Mouse (Mus musculus) adrenal gland, adult 18-20 months (tissue): Measurements from ENCODE around the gene Neurl2. TPM values are rescaled to one million over a fixed set of nuclear protein-coding genes. Genes with fewer than 3 reads are reported as not detected.
"Not testable (repeated sequence)": the region's sequence is repeated elsewhere in the genome, so short reads cannot be mapped to it uniquely, and the experiment has no call there.

Experiments
- DNase-seq, 2 experiments: peaks; one replicate each; pipeline ENCODE4 v3.0.0; 2021 to 2022; ENCODE audit warnings: low spot score in 2 of 2
- long read RNA-seq, 2 experiments: library from polyadenylated mRNA; stranded (forward); transcript quantifications; one replicate each; pipeline ENCODE4 v2.0.0; 2021
- total RNA-seq, 2 experiments: library from RNA; stranded (reverse); gene quantifications; 1 replicate in 1 of 2; 2 replicates in 1 of 2; pipeline ENCODE4 v1.2.3; 2021

Neurl2 gene
- 1 to 10 TPM; 1.4 to 1.7 TPM for total RNA-seq
- long read RNA-seq, experiment 1, result 0 reads
- long read RNA-seq, experiment 2, partial matches to known transcripts, result 0 of 3 reads
- long read RNA-seq, experiment 2, other reads (novel, unspliced or antisense), result 0 of 3 reads

DNA sequence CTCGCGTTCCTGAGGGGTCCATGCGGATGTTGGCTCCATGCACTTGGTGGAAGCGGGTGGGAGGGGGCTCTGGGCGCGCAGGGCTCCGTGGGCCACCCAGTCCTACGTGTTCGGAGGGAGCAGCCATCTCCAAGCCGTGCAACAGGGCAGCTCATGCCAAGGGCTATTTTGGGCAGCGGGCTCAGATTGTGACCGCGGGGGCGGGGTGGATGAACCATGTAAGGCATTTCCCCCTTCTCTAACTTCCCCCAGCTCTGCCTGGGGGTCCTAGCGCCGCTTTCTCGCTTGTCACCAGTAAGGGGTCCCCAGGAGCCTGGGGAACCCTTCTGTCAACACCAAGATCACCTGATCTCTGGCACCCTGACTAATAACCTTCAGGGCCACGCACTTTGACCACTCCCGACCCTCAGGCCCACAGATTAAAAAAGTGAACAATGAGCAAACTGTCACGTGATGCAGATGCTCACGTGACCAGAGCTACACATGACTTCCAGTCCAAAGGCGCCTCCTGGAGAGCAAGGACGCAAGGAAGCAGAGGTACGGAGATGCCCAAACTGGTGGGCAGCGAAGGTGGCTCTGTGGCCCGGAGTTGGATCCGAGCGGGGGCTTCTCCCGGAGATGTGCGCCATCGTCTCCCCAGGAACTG, at the start of gene Neurl2:
Gene Neurl2, minus strand, starts transcription at position 143 of the 646 bp plus-strand sequence.
- DNase-seq, result peak; percentile 82 to 83

DNA sequence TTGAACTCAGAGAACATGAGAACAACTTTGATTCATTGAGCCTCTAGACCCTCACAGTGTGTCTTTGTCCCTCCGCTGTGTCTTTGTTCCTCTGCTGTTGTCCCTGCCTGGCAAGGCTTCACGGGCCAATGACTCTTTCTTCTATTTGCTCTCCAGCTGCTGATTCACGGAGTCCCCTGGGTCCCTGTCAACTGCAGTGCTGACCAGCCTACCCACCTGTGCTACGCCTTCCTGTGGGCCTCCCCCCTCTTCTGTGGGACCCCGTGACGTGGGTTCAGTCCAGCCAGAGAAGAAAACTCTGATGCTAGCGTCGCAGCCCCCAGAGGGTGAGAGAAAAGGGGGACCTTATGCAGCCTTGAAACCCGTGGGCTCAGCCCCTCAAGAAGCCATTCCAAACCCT, 49.4 kb upstream of the Neurl2 start:
- DNase-seq, result no peak

DNA sequence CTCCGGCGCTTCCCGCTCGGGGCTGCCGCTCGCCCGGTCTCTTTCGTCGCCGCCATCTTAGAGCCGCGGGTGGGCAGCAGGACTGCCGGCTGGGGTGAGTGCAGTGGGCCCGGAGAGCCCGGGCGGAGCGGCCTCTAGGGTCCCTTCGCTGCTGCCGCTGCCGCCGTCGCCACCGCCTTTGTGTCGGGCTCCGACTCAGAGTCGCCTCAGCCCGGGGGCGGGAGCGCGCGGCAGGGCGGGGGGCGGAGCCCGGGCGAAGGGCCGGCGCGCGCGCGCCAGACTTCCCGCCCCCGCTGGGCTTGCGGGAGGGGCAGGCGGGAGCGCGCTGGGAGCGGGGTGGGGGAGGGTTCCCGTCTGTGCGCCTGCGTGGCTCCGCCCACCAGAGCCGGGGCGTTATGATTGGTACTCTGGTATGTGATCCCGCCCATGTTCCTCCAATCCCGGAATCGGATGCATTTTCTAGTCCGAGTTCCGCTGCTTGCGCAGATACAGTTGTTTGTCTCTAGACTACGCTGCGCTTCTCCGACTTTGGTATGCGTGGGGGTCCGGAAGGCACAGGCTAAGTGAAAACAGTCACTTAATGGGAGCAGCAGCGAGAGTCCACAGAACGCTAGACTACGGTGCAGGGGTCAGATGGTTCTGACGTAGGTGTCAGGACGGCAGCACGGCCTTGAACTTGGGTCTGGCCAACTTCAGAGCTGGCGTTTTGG, 46.5 kb upstream of the Neurl2 start:
- DNase-seq, result peak; percentile 92

DNA sequence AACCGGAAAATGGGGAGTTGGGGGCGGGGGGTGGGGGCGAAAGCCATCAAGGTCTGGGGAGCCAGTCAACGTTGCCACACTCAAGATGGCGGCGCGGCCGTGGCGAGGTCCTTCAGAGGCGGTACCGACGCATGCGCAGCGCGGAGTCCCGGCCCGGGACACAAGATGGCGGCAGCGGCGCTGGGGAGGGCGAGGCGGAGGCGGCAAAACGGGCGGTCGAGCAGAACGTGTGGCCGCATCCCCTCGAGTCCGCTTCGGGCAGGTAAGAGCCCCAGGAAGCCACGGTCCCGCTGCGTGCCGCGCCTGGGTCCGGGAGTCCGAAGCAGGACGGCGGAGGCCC, 45.9 kb upstream of the Neurl2 start, which contains the start of gene Pcif1:
Gene Pcif1, plus strand, starts transcription at position 77 of the 340 bp plus-strand sequence.
- DNase-seq, result peak; percentile 94 to 95

DNA sequence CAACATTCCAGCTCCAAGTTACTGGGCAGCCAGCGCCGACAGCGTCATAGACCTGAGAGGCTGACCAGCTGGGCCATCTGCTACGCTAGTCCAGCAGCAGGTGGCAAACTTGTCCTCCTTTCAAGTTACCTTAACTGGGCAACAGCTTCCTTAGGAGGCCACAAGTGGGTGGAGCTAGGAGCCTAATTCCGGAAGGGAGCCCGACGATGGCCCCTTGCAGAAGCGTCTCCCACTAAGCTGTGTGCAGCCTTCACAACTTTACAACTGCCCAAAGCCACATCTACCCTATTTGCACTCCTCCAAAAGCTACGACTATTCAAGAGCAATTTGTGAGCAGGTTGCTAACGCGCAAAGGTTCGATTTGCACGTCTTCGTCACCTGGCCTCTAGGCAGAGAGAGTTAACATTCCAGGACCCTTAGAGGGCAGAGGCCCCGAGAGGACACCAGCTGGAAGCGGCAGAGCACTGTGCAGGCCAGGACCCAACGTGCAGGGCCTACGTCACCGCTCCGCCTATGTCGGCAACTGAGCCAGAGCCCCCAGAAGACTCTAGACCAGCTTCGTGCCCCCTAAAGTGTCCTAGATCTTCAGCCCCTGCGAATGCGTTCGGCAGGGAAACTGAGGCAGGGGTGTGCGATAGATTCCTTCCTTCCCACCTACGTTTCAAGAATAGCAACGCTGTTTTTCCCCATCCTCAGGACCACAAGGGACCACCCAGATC, 45.4 kb upstream of the Neurl2 start:
- peak; percentile 47 to 49 for DNase-seq

DNA sequence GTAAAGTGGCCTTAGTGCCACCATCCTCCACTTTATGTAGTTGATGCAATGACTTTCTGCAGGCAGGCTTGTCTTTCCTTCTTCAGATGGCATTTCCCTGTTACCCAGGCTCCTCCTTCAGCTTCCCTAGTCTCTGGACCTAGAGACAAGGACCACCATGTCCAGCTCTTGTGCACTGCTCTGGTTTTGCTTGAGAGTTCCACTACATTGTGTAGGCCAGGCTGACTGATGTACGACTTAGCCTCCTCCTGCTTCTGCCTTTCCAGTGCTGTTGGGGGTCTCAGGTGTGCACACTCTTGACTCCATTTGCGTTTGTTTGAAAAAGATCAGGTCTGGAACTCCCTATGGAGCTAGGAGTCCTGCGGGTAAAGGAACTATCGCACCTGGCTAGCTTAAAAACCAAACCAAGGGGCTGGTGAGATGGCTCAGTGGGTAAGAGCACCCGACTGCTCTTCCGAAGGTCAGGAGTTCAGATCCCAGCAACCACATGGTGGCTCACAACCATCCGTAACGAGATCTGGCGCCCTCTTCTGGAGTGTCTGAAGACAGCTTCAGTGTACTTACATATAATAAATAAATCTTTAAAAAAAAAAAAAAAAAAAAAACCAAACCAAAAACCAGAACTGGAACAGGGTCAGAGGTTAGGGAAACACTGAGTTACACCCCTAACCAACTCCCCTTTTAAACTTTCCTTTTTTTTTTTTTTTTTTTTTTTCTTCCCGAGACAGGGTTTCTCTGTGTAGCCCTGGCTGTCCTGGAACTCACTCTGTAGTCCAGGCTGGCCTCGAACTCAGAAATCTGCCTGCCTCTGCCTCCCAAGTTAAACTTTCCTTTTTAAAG, 44.3 kb upstream of the Neurl2 start:
- DNase-seq, result not testable (repeated sequence)

DNA sequence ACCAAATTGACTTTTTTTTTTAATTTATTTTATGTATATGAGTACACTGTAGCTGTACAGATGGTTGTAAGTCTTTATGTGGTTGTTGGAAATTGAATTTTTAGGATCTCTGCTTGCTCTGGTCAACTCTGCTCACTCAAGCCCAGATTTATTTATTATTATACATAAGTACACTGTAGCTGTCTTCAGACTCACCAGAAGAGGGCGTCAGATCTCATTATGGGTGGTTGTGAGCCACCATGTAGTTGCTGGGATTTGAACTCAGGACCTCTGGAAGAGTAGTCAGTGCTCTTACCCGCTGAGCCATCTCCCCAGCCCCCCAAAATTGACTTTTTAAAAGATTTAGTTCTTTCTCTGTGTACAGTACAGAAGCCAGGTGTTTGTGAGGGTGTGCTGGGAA, 42.4 kb upstream of the Neurl2 start:
- DNase-seq, result not testable (repeated sequence)

DNA sequence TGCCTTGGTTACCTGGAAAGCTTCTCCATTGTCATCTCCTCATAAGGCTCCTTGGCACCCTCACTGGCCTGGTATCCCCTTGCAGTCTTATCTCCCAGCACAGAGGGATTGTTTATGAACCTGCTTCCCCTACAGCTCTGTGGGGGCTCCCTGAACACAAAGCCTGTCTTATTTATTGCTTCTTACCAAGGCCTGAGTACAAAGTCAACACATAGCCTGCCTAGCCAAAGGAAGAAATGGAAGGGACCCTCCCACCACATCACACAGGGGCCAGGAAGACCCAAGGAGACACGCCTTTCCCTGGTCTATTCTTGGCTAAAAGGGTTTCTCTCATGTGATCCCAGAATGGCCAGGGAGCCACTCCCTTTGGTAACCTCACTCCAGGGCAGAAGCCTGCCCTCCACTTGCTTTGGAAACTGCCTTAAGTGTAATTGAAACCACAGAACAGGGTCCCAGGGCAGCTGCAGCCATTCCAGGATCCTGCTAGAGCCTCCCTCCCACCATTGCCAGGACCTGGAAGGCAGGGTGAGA, 41.0 kb upstream of the Neurl2 start:
- DNase-seq, result no peak

DNA sequence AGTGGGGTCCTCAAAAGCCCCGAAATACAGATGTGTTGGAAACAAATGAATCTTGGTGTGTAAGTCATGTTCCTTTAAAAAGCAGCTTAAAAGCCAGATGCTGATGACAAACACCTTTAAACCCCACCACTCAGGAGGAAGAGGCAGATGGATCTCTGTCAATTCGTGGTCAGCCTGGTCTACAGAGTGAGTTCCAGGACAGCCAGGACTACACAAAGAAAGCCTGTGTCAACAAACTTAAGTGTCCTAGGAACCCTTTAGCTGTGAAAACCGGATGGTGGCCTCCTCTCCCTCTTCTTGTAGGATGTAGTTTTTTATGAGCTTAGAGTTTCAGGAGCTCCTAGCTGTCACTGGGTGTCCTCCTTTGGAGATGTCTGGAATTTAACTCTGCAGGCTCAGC, 40.4 kb upstream of the Neurl2 start:
- no peak for DNase-seq

DNA sequence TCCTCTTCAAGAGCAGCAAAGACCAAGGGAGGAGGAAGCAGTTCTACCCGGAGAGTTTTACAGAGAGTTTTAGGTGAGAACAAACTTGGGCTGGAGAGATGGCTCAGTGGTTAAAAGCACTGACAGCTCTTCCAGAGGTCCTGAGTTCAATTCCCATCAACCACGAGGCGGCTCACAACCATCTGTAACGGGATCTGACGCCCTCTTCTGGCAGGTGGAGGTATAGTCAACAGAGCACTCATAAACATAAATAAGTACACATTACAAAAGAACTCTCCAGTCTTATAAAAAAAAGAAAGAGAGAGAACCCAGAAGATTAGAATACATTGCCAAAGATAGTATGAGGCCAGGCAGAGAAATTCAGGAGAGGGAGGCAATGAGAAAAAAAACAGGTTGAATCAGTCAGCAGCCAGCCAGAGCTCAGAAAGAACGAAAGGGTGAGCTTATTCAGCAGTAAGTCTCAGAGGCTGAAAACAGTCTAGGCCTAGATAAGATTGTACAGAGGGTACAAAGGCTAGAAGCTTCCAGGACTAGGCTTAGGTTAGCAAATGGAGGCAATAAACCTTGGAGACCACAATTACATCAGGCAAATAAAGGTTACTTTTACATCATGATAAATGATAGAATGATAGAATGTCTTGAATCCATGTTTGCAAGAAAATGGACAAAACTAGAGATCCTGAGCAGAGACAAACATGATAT, 38.5 kb upstream of the Neurl2 start:
- DNase-seq, result no peak

DNA sequence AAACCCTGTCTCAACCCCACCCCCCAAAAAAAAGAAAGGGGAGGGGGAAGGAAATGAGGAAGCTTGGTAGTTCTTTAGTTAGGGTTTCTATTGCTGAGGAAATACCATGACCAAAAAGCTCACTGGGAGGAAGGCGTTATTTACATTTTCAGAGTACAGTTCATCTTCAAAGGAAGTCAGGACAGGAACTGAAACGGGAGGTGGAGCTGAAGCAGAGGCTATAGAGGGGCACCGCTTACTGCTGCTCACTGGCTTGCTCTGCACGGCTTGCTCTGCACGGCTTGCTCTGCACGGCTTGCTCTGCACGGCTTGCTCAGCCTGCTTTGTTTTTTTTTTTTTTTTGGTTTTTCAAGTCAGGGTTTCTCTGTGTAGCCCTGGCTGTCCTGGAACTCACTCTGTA, 35.2 kb upstream of the Neurl2 start:
- DNase-seq, result no peak

DNA sequence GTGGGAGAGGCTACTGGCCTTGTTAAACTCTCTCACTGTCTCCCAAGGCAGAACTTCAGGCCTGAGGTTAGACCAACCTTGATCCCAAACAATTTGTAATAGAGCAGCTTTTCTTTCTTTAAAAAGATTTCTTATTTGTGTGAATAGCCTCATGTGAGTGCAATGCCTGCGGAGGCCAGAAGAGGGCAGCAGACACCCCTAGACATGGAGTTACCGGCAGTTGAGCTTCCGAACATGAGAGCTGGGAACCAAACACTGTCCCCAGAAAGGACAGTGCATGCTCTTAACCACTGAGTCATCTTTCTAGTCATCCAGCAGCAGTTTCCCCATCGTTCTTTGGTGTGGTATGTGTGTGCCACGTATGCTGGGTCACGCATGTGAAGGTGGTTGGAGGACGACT, 34.3 kb upstream of the Neurl2 start:
- DNase-seq, result no peak

DNA sequence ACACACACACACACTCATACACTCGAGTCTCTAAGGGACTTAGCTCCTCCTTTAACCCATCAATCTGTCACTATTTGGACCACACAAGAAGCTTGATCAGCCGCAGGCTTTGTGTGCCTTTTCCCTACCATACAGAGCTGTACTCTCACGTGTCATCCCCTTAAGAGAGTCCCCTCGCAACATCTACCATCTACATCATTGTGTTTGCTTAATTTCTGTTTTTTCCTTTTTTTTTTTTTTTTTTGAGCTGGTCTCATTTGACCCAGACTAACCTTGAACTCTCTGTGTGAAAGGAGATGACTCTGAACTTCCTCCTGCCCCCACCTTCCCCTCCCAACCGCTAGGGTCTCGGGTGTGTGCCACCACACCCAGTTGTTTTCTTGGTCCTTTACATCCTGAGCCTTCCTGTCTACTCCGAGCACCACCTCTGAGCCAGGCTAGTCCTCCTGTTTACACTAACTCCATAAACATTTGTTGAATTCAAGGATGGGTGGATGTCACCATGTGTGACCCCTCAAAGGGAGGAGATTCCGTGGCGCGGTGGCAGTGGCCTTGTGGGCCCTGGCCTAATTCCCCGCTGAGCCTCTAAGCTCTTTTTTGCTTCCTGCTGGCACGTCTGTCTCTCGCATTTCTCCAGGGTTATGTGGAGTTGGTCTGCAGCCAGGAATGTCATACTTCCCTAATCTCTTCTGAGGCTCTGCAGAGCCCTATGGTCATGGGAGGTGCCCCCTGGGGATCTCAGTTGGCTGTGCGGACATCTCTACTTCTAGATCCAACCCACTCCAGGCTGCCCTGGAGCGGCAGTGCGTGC, 33.7 kb upstream of the Neurl2 start:
- peak; percentile 51 to 52 for DNase-seq

DNA sequence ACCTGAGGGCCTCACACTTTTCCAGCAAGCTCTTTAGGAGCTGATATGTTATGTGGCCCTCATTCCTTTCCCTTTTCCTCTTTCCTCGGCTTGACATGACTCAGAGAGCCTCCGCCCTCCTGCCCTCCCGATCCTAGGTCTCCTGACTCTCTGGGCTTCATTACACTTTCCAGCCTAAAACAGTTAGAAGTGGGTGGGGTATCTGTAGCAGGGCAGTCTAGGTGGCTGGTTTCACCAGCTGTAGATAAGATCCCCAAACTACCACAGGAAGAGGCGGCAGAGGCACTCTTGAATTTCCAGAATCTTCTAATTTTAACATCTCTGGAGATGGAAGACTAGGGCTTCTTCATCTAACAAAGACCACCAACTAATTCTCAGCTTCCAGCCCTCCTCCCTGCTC, 31.3 kb upstream of the Neurl2 start:
- no peak for DNase-seq

DNA sequence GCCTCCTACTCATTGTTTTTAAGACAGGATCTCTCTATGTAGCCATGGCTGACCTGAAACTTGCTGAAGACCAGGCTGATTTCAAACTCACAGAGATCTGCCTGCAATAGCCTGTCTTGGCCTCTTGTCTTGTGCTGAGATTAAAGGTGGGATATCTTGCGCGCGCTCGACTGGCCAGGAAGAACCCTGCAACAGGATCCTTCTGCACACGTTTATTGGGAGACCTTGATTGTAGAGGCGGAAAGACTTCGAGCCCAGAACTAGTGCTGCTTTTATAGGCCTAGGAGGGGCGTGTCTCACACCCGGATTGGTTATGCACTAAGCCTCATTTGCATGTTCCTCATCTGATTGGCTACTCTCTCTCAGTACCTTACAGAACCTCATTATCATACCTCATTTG, 30.2 kb upstream of the Neurl2 start:
- DNase-seq, result not testable (repeated sequence)

DNA sequence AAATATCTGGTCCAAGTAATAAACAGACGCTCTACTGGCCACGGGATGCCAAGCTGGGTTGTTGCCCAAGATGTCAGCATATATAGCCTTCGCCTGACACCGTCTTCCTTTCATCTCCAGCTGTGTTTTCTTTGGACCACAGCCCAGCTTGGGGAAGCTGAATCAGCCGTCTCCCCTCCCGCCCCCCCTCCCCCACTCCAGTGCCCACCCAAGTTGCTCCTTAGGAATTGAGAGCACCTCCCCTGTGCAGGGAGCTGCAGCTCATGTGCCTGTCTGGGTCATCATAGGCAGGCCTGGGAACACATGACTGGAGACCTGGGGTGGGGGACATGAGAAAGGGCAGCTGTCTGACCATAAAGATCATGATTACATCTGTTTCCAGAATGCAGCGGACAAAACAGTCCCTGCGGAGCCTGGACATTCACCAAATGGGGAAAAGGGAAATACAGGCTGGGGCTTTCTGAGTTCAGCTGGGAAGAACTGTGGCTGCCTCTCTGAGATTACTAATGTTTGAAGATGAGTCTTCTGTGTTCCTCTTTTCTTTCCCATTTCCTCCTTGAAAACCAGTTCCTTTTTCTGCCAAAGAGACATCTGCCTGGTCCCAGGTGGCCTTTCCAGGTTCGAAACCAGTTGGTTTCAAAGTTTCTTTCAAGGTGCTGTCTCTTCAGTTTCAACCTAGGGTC, 29.1 kb upstream of the Neurl2 start:
- peak in 1 of 2 experiments; percentile 41 for DNase-seq

DNA sequence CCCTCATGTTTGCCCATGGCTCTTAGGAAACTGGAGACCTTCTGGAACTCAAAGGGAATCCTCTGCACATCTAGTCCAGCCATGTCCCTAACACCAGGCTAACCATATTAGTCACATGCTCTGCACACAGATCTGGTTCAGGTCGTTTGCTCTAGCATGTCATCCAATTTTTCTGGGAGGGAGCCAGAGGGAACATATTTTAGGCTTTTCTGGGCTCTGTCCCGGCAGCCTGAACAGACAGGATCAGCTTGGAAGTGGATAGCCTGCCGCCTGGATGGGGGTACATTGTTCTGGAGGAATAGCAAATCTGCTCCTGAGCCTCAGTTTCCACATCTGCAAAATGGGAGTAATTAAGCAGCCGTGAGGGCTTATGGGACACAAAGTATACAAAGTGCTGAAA, 27.8 kb upstream of the Neurl2 start:
- DNase-seq, result no peak

DNA sequence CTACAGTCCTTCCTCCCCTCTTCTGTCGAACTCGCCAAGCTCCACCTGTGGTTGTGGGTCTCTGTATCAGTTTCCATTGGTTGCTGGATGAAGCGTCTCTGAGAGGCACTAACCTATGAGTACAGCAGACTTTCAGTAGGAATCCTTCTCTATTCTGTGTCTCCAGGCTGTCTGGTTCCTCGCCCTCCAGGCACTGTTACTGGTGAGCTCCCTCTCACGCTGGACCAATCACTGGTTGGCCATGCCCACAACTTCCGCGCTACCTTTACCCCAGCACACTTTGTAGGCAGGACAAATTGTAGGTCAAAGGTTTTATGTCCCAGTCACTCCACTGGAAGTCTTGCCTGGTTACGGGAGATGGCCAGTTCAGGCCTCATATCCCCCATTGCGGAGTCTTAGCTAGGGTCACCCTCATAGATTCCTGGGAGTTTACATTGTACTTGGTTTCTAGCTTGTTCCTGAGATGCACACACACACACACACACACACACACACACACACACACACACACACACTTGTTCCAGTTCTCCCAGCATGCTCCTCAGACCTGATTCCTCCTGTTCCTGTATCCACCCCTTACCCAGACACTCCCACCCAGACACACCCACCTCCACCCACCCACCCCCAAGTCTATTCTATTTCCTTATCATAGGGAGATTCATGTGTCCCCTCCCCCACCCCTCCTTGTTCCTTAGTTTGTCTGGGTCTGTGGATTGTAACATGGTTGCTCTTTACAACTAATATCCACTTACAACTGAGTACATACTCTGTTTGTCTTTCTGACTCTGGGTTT, 26.6 kb upstream of the Neurl2 start:
- DNase-seq, result no peak
